Mouse (Mus musculus) ZHBTc4 (cell line): Measurements from ENCODE around the gene Tfpi2.

Experiments
- DNase-seq: peaks from one replicate; pipeline ENCODE4 v3.0.0-alpha.2; 2011; ENCODE audit warnings: low read depth, low spot score

Tfpi2 gene

DNA sequence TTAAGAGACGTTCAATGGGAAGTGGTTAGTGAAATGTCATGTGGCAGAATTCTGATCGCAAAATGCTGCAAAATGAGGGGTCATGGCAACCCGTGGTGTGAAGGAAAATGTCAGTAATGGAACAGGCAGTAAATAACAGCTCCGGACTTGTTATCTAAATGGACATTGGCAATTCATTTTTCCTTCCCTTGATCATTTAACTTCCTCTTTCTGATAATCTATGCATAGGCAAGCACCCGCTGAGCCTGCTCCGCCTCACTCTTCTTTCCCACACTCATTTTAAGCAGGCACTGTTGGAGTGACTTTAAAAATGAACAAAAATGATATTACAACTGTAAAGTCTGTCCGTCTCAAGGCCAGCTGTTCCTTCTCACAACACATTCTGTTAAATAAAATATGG, 72.7 kb downstream of the Tfpi2 start:
- no peak for DNase-seq
